Mouse (Mus musculus): Measurements from ENCODE around the gene Dmrt3.

Gene Dmrt3

GRCm38 (mm10) chr19:25622291-25623251 is 12.5 kb downstream of the Dmrt3 start:
- DNase-seq (ENCODE audit: inconsistent ontology term): peak; percentile 56

GRCm38 (mm10) chr19:25628490-25628889 is 18.4 kb downstream of the Dmrt3 start:
- DNase-seq (ENCODE audit: inconsistent ontology term): peak; percentile 40

- no peak for DNase-seq (ENCODE audit: inconsistent ontology term)
Observed at GRCm38 (mm10) chr19:25635119-25635518, 25.0 kb downstream of the Dmrt3 start.

- peak; percentile 73 for DNase-seq (ENCODE audit: inconsistent ontology term)
Observed at GRCm38 (mm10) chr19:25635622-25636244, 25.6 kb downstream of the Dmrt3 start.

- no peak for DNase-seq (ENCODE audit: inconsistent ontology term)
Observed at GRCm38 (mm10) chr19:25638766-25639361, 28.8 kb downstream of the Dmrt3 start.

GRCm38 (mm10) chr19:25641786-25642185 is 31.7 kb downstream of the Dmrt3 start:
- DNase-seq (ENCODE audit: inconsistent ontology term): no peak

GRCm38 (mm10) chr19:25647136-25647535 is 37.0 kb downstream of the Dmrt3 start:
- no peak for DNase-seq (ENCODE audit: inconsistent ontology term)

- no peak for DNase-seq (ENCODE audit: inconsistent ontology term)
Observed at GRCm38 (mm10) chr19:25648701-25649100, 38.6 kb downstream of the Dmrt3 start.

- no peak for DNase-seq (ENCODE audit: inconsistent ontology term)
Observed at GRCm38 (mm10) chr19:25650474-25650873, 40.4 kb downstream of the Dmrt3 start.

GRCm38 (mm10) chr19:25652560-25652959 is 42.5 kb downstream of the Dmrt3 start:
- DNase-seq (ENCODE audit: inconsistent ontology term): no peak

GRCm38 (mm10) chr19:25654034-25654749 is 44.1 kb downstream of the Dmrt3 start:
- no peak for DNase-seq (ENCODE audit: inconsistent ontology term)

- DNase-seq (ENCODE audit: inconsistent ontology term): no peak
Observed at GRCm38 (mm10) chr19:25665486-25666339, 55.6 kb downstream of the Dmrt3 start.

- no peak for DNase-seq (ENCODE audit: inconsistent ontology term)
Observed at GRCm38 (mm10) chr19:25667836-25668235, 57.7 kb downstream of the Dmrt3 start.

- no peak for DNase-seq (ENCODE audit: inconsistent ontology term)
Observed at GRCm38 (mm10) chr19:25669593-25670248, 59.6 kb downstream of the Dmrt3 start.

GRCm38 (mm10) chr19:25670571-25671285 is 60.6 kb downstream of the Dmrt3 start:
- DNase-seq (ENCODE audit: inconsistent ontology term): no peak

GRCm38 (mm10) chr19:25671681-25672080 is 61.6 kb downstream of the Dmrt3 start:
- no peak for DNase-seq (ENCODE audit: inconsistent ontology term)

- peak; percentile 86 for DNase-seq (ENCODE audit: inconsistent ontology term)
Observed at GRCm38 (mm10) chr19:25672101-25672950, 62.2 kb downstream of the Dmrt3 start, which contains the start of gene Dmrt2. Gene Dmrt2, plus strand, starts transcription at chr19:25672411.

All from Muller cell, postnatal 12 days (primary cell).